Mouse (Mus musculus) MEL (cell line): ENCODE results near the gene Npas3. TPM values are rescaled to one million over a fixed set of nuclear protein-coding genes. Genes with fewer than 3 reads are reported as not detected.

ENCODE experiments used
- DNase-seq: peaks from one replicate; pipeline ENCODE4 v3.0.0; 2011; ENCODE audit warnings: low read depth, low spot score
- H3K27ac ChIP-seq: 2 replicates; pipeline ENCODE4 v1.5.1; 2012; ENCODE audit warnings: low read depth, mild to moderate bottlenecking, control low read depth, low read length, moderate library complexity; ENCODE audit not compliant: control insufficient read depth
- H3K27me3 ChIP-seq, 2 experiments: fragments of 150-350 bp in 1 of 2; sonication (generic) in 1 of 2; 2 replicates each; pipeline ENCODE4 v1.6.1; 2012; ENCODE audit warnings: low read length in 2 of 2, mild to moderate bottlenecking in 2 of 2, improper control_type of control experiment in 1 of 2, moderate library complexity in 1 of 2; ENCODE audit not compliant: insufficient read depth in 2 of 2, control insufficient read depth in 1 of 2
- H3K36me3 ChIP-seq, 2 experiments: 2 replicates each; pipeline ENCODE4 v1.6.1; 2012 to 2014; ENCODE audit warnings: low read length in 2 of 2, improper control_type of control experiment in 1 of 2, inconsistent platforms in 1 of 2, mild to moderate bottlenecking in 1 of 2; ENCODE audit not compliant: insufficient read depth in 2 of 2, control insufficient read depth in 1 of 2
- H3K4me1 ChIP-seq, 2 experiments: fragments of 150-350 bp in 1 of 2; sonication (generic) in 1 of 2; 2 replicates each; pipeline ENCODE4 v1.6.1; 2012; ENCODE audit warnings: low read length in 2 of 2, improper control_type of control experiment in 1 of 2, mild to moderate bottlenecking in 1 of 2; ENCODE audit not compliant: insufficient read depth in 2 of 2, control insufficient read depth in 1 of 2
- H3K4me3 ChIP-seq, 2 experiments: fragments of 150-350 bp in 1 of 2; sonication (generic) in 1 of 2; 2 replicates each; pipeline ENCODE4 v1.5.1; 2012; ENCODE audit warnings: low read depth in 2 of 2, low read length in 2 of 2, mild to moderate bottlenecking in 2 of 2, moderate library complexity in 2 of 2, control low read depth in 1 of 2, improper control_type of control experiment in 1 of 2; ENCODE audit not compliant: control insufficient read depth in 1 of 2, insufficient read depth in 1 of 2
- H3K79me2 ChIP-seq: 2 replicates; pipeline ENCODE4 v1.6.1; 2012; ENCODE audit warnings: mild to moderate bottlenecking, low read length, moderate library complexity; ENCODE audit not compliant: control insufficient read depth, poor library complexity, insufficient read depth
- H3K9ac ChIP-seq: 2 replicates; pipeline ENCODE4 v1.6.1; 2012; ENCODE audit warnings: low read depth, mild to moderate bottlenecking, control low read depth, low read length, moderate library complexity; ENCODE audit not compliant: control insufficient read depth, poor library complexity, severe bottlenecking
- H3K9me3 ChIP-seq: fragments of 150-350 bp; sonication (generic); replicated peaks from 2 replicates; pipeline ENCODE4 v1.6.1; 2012; ENCODE audit warnings: mild to moderate bottlenecking, low read length, improper control_type of control experiment, moderate library complexity; ENCODE audit not compliant: insufficient read depth
- BHLHE40 ChIP-seq: IDR thresholded peaks from 2 replicates; pipeline ENCODE4 v1.6.1; 2012; ENCODE audit warnings: low read depth, mild to moderate bottlenecking, inconsistent platforms, low read length, improper control_type of control experiment, borderline replicate concordance
- CHD2 ChIP-seq: IDR thresholded peaks from 2 replicates; pipeline ENCODE4 v1.6.1; 2011; ENCODE audit warnings: low read length, improper control_type of control experiment
- CTCF ChIP-seq, 3 experiments: IDR thresholded peaks in 2 of 3; conservative IDR thresholded peaks in 1 of 3; 2 replicates each; pipeline ENCODE4 v1.5.1; 2011 to 2012; ENCODE audit warnings: low read length in 3 of 3, low read depth in 2 of 3, mild to moderate bottlenecking in 2 of 3, improper control_type of control experiment in 1 of 3, inconsistent platforms in 1 of 3, mixed read lengths in 1 of 3, moderate library complexity in 1 of 3; ENCODE audit not compliant: control insufficient read depth in 1 of 3, insufficient read depth in 1 of 3, poor library complexity in 1 of 3, severe bottlenecking in 1 of 3
- EP300 ChIP-seq, 2 experiments: IDR thresholded peaks; 2 replicates each; pipeline ENCODE4 v1.6.1; 2011; ENCODE audit warnings: improper control_type of control experiment in 2 of 2, low read length in 2 of 2, low read depth in 1 of 2, mild to moderate bottlenecking in 1 of 2
- ETS1 ChIP-seq: IDR thresholded peaks from 2 replicates; pipeline ENCODE4 v1.6.1; 2012; ENCODE audit warnings: low read depth, mild to moderate bottlenecking, inconsistent platforms, low read length, improper control_type of control experiment, moderate library complexity
- GABPA ChIP-seq: IDR thresholded peaks from 2 replicates; pipeline ENCODE4 v1.6.1; 2012; ENCODE audit warnings: low read depth, mild to moderate bottlenecking, inconsistent platforms, low read length, improper control_type of control experiment, moderate library complexity
- GATA1 ChIP-seq: IDR thresholded peaks from 2 replicates; pipeline ENCODE4 v1.6.1; 2011; ENCODE audit warnings: low read depth, low read length, improper control_type of control experiment
- HCFC1 ChIP-seq: IDR thresholded peaks from 2 replicates; pipeline ENCODE4 v1.6.1; 2012; ENCODE audit warnings: low read depth, mild to moderate bottlenecking, inconsistent platforms, low read length, improper control_type of control experiment, moderate library complexity
- MAX ChIP-seq: IDR thresholded peaks from 2 replicates; pipeline ENCODE4 v1.6.1; 2011; ENCODE audit warnings: low read length, improper control_type of control experiment
- MAZ ChIP-seq: IDR thresholded peaks from 2 replicates; pipeline ENCODE4 v1.6.1; 2012; ENCODE audit warnings: low read depth, mild to moderate bottlenecking, inconsistent platforms, low read length, improper control_type of control experiment
- MXI1 ChIP-seq: IDR thresholded peaks from 2 replicates; pipeline ENCODE4 v1.6.1; 2011; ENCODE audit warnings: mild to moderate bottlenecking, low read depth, low read length, improper control_type of control experiment
- MYC ChIP-seq: IDR thresholded peaks from 2 replicates; pipeline ENCODE4 v1.6.1; 2011; ENCODE audit warnings: low read depth, mild to moderate bottlenecking, low read length, improper control_type of control experiment, moderate library complexity
- NRF1 ChIP-seq: IDR thresholded peaks from 2 replicates; pipeline ENCODE4 v1.6.1; 2014; ENCODE audit warnings: low read depth, mild to moderate bottlenecking, inconsistent platforms, low read length, improper control_type of control experiment, moderate library complexity; ENCODE audit not compliant: poor library complexity, insufficient read depth, severe bottlenecking
- POLR2AphosphoS2 ChIP-seq: IDR thresholded peaks from 2 replicates; pipeline ENCODE4 v1.6.1; 2011; ENCODE audit warnings: low read length, improper control_type of control experiment
- RCOR1 ChIP-seq: IDR thresholded peaks from 2 replicates; pipeline ENCODE4 v1.6.1; 2012; ENCODE audit warnings: low read depth, mild to moderate bottlenecking, inconsistent platforms, low read length, improper control_type of control experiment
- SIN3A ChIP-seq: IDR thresholded peaks from 2 replicates; pipeline ENCODE4 v1.6.1; 2012; ENCODE audit warnings: low read length, improper control_type of control experiment, inconsistent platforms
- SMC3 ChIP-seq: IDR thresholded peaks from 2 replicates; pipeline ENCODE4 v1.6.1; 2011; ENCODE audit warnings: low read depth, low read length, improper control_type of control experiment
- TAL1 ChIP-seq: IDR thresholded peaks from 2 replicates; pipeline ENCODE4 v1.6.1; 2012; ENCODE audit warnings: mild to moderate bottlenecking, inconsistent platforms, low read length, moderate library complexity, mixed read lengths
- TCF12 ChIP-seq: IDR thresholded peaks from 2 replicates; pipeline ENCODE4 v1.6.1; 2014; ENCODE audit warnings: low read depth, mild to moderate bottlenecking, inconsistent platforms, low read length, improper control_type of control experiment, moderate library complexity
- USF2 ChIP-seq, 2 experiments: IDR thresholded peaks; 2 replicates each; pipeline ENCODE4 v1.6.1; 2011 to 2012; ENCODE audit warnings: improper control_type of control experiment in 2 of 2, low read length in 2 of 2, borderline replicate concordance in 1 of 2, inconsistent platforms in 1 of 2, low read depth in 1 of 2, mild to moderate bottlenecking in 1 of 2; ENCODE audit not compliant: insufficient read depth in 1 of 2
- ZC3H11A ChIP-seq: IDR thresholded peaks from 2 replicates; pipeline ENCODE4 v1.6.1; 2012; ENCODE audit warnings: low read depth, mild to moderate bottlenecking, inconsistent platforms, low read length, improper control_type of control experiment
- ZKSCAN1 ChIP-seq: IDR thresholded peaks from 2 replicates; pipeline ENCODE4 v1.6.1; 2012; ENCODE audit warnings: low read depth, mild to moderate bottlenecking, inconsistent platforms, low read length, improper control_type of control experiment, moderate library complexity
- ZMIZ1 ChIP-seq: IDR thresholded peaks from 2 replicates; pipeline ENCODE4 v1.6.1; 2012; ENCODE audit warnings: low read depth, mild to moderate bottlenecking, inconsistent platforms, low read length, improper control_type of control experiment, moderate library complexity
- ZNF384 ChIP-seq: IDR thresholded peaks from 2 replicates; pipeline ENCODE4 v1.6.1; 2012; ENCODE audit warnings: low read depth, mild to moderate bottlenecking, inconsistent platforms, low read length, improper control_type of control experiment
- polyA plus RNA-seq, 2 experiments: library from polyadenylated mRNA; stranded (reverse) in 1 of 2; unstranded in 1 of 2; fragments of >175 nt in 1 of 2; fragments of >200 nt in 1 of 2; gene quantifications; 2 replicates each; pipeline versions ENCODE4 v1.2.1 to v1.2.4; 2012; ENCODE audit warnings: low replicate concordance in 2 of 2, low read depth in 1 of 2; ENCODE audit not compliant: insufficient read length in 2 of 2, insufficient read depth in 1 of 2, missing spikeins in 1 of 2
- total RNA-seq: library from RNA; depleted of rRNA; stranded (reverse); fragments of 300-350 nt; gene quantifications from 2 replicates; pipeline ENCODE4 v1.2.3, GENCODE M21; 2012

Gene Npas3
- total and polyA plus RNA-seq, 3 experiments: not detected

DNA sequence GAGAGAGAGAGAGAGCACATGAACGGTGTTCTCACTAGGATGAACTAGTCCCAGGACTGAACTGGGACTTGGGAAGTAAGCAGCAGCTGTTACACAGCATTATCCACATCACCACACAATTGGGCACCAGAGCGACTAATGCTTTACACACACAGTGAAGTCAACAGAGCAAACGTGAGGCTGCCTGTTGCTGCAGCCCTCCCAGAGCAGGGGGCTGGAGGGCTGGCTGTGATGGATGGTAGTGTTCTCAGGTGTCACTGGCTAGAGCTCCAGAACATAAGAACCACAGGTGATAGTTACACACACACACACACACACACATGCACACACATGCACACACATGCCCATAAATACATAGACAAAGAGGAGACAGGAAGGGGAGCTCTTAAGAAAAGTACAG lies 626.7 kb downstream of the Npas3 start:
- no peaks in the 10 kb centered on the region for H3K27me3 ChIP-seq

DNA sequence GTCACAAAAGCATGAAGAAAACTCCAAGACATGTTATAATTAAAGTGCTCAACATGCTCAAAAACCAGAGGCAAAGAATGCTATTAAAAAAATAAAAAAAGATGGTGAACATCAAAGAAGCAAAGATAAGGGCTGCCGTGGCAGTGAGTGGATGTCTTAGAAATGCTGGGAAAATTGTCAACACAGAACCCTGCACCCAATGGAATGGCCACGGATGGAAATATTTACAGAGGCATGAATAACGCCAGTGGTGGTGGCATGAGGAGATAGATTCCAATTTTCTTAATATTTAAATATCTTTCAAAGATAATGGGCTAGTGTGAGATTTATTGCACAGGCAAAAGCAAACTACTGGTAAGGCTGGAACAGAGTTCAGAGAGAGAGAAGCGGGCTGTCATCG lies 628.2 kb downstream of the Npas3 start:
- Histone ChIP-seq H3K27ac (no peak overlapping the region), H3K4me1 (no peaks in the 10 kb centered on the region), H3K4me3 (no peak overlapping the region), H3K27me3 (no peaks in the 10 kb centered on the region), H3K79me2 (no peaks in the 10 kb centered on the region), H3K9me3 (no peaks in the 10 kb centered on the region), H3K9ac (no peak overlapping the region), H3K36me3 (no peaks in the 10 kb centered on the region)
- TF ChIP-seq RCOR1 (no peak), ZC3H11A (no peak), SIN3A (no peak), CHD2 (no peak)
- no peak for DNase-seq

More for the DNA sequence above, 626.7 kb downstream of the Npas3 start:
- H3K9me3 ChIP-seq: no peaks in the 10 kb centered on the region
- no peaks in the 10 kb centered on the region for H3K79me2 ChIP-seq
- H3K9ac ChIP-seq: no peak overlapping the region
- no peak overlapping the region for H3K4me3 ChIP-seq
- H3K36me3 ChIP-seq: no peaks in the 10 kb centered on the region
- no peaks in the 10 kb centered on the region for H3K4me1 ChIP-seq
- H3K27ac ChIP-seq: no peak overlapping the region
- TF ChIP-seq ZNF384: no peak
- TF ChIP-seq CTCF (IDR thresholded peaks at IDR 0.05 in 2 of 3, conservative IDR thresholded peaks at IDR 0.05 in 1 of 3; ENCODE audit: control insufficient read depth in 1 of 3, insufficient read depth in 1 of 3, low read depth in 2 of 3, low read length in 3 of 3, poor library complexity in 1 of 3, severe bottlenecking in 1 of 3): no peak
- no peak for TF ChIP-seq TCF12
- no peak for TF ChIP-seq ZKSCAN1
- no peak for TF ChIP-seq ZMIZ1
- TF ChIP-seq MAX: no peak
- no peak for TF ChIP-seq NRF1
- TF ChIP-seq ETS1: no peak
- no peak for TF ChIP-seq BHLHE40
- no peak for TF ChIP-seq GABPA
- no peak for TF ChIP-seq MAZ
- no peak for TF ChIP-seq USF2 (IDR thresholded peaks at IDR 0.05; ENCODE audit: borderline replicate concordance in 1 of 2, insufficient read depth in 1 of 2, low read depth in 1 of 2, low read length in 2 of 2)
- TF ChIP-seq POLR2AphosphoS2: no peak
- TF ChIP-seq SMC3: no peak
- no peak for TF ChIP-seq HCFC1
- TF ChIP-seq MYC: no peak
- TF ChIP-seq MXI1: no peak
- TF ChIP-seq TAL1: no peak
- TF ChIP-seq EP300 (IDR thresholded peaks at IDR 0.05; ENCODE audit: low read depth in 1 of 2, low read length in 2 of 2): no peak
- TF ChIP-seq GATA1: no peak
- DNase-seq: no peak
